Mouse (Mus musculus): ENCODE data around the gene Zfp697.
"Not testable (repeated sequence)": the region's sequence is repeated elsewhere in the genome, so short reads cannot be mapped to it uniquely, and the experiment has no call there.

Zfp697 gene

GRCm38 (mm10) chr3:98726281-98726680 lies 344.0 kb downstream of the Zfp697 start:
- no peak for DNase-seq

GRCm38 (mm10) chr3:98733724-98734123 lies 351.5 kb downstream of the Zfp697 start:
- no peak for DNase-seq

- no peak for DNase-seq
These were observed 352.1 kb downstream of the Zfp697 start for GRCm38 (mm10) chr3:98734340-98734739.

- DNase-seq: not testable (repeated sequence)
These were observed 358.8 kb downstream of the Zfp697 start for GRCm38 (mm10) chr3:98741043-98741442.

- DNase-seq: no peak
These were observed 369.9 kb downstream of the Zfp697 start for GRCm38 (mm10) chr3:98752171-98752570.

GRCm38 (mm10) chr3:98756836-98757235 lies 374.6 kb downstream of the Zfp697 start:
- DNase-seq: no peak

GRCm38 (mm10) chr3:98764155-98764554 lies 381.9 kb downstream of the Zfp697 start:
- DNase-seq: no peak

- DNase-seq: no peak
These were observed 398.7 kb downstream of the Zfp697 start for GRCm38 (mm10) chr3:98780921-98781320.

GRCm38 (mm10) chr3:98782181-98782868 lies 400.1 kb downstream of the Zfp697 start:
- no peak for DNase-seq

GRCm38 (mm10) chr3:98786551-98786950 lies 404.3 kb downstream of the Zfp697 start:
- no peak for DNase-seq

All from thymus, postnatal 25 days (tissue).